Mouse (Mus musculus) forebrain, embryonic 14.5 days (tissue): ENCODE data around the gene Rps18. TPM values are rescaled to one million over a fixed set of nuclear protein-coding genes. Genes with fewer than 3 reads are reported as not detected.

ENCODE experiments used
- ATAC-seq: fragments of 200-750 bp; cut with Nextera tagmentation; 2 replicates; pipeline ENCODE4 v1.8.0; 2017; ENCODE audit warnings: mild to moderate bottlenecking, moderate library complexity
- DNase-seq: peaks from one replicate; pipeline ENCODE4 v3.0.0-alpha.2; 2015; ENCODE audit warnings: low spot score
- H3K27ac ChIP-seq: fragments of 300-500 bp; sonication (generic); 2 replicates; pipeline ENCODE4 v1.5.1; 2014; ENCODE audit warnings: low read depth, mild to moderate bottlenecking, control low read depth, low read length, moderate library complexity
- H3K27me3 ChIP-seq: fragments of 300-500 bp; sonication (generic); replicated peaks from 2 replicates; pipeline ENCODE4 v1.6.1; 2014; ENCODE audit warnings: low read length, control low read depth, mixed read lengths; ENCODE audit not compliant: control insufficient read depth, insufficient read depth
- H3K36me3 ChIP-seq: fragments of 300-500 bp; sonication (generic); 2 replicates; pipeline ENCODE4 v1.6.1; 2014; ENCODE audit warnings: low read length, control low read depth; ENCODE audit not compliant: control insufficient read depth, insufficient read depth
- H3K4me1 ChIP-seq: fragments of 300-500 bp; sonication (generic); 2 replicates; pipeline ENCODE4 v1.6.1; 2014; ENCODE audit warnings: antibody characterized with exemption, low read length, control low read depth; ENCODE audit not compliant: control insufficient read depth, insufficient read depth
- H3K4me2 ChIP-seq: fragments of 300-500 bp; sonication (generic); 2 replicates; pipeline ENCODE4 v1.6.1; 2014; ENCODE audit warnings: mild to moderate bottlenecking, control low read depth, low read length
- H3K4me3 ChIP-seq: fragments of 300-500 bp; sonication (generic); 2 replicates; pipeline ENCODE4 v1.5.1; 2014; ENCODE audit warnings: low read depth, low read length, control low read depth
- H3K9ac ChIP-seq: fragments of 300-500 bp; sonication (generic); 2 replicates; pipeline ENCODE4 v1.6.1; 2014; ENCODE audit warnings: mild to moderate bottlenecking, low read length, control low read depth, moderate library complexity
- H3K9me3 ChIP-seq: fragments of 300-500 bp; sonication (generic); replicated peaks from 2 replicates; pipeline ENCODE4 v1.6.1; 2016; ENCODE audit warnings: low read length, control low read depth, mixed read lengths; ENCODE audit not compliant: control insufficient read depth
- WGBS: fragments of 180-500 bp; shearing (Covaris S2); extraction: QIAGEN DNeasy Blood & Tissue Kit; methylation state at CpG from one replicate; pipeline ENCODE4 v1.1.7; 2014; 5-methylcytosine and 5-hydroxymethylcytosine counted together
- polyA plus RNA-seq: library from polyadenylated mRNA; unstranded; fragments of >200 nt; fragmentation: Nextera tagmentation; extraction: Ambion mirVana; gene quantifications from 2 replicates; pipeline ENCODE4 v1.2.1, GENCODE M21; 2014

The Rps18 gene
- polyA plus RNA-seq, 1 experiment from 2014 or later = 1,419 TPM

GRCm38 (mm10) chr17:33951021-33951946 is 4.5 kb downstream of the Rps18 start, which contains the start of gene B3galt4:
Gene B3galt4, minus strand, starts transcription at chr17:33951488.
- DNase-seq (peak; percentile 90), ATAC-seq (peak; percentile 64)
- WGBS = 2% methylated on average over 43 of the region's 45 CpGs
- Histone ChIP-seq H3K27ac (peak within 1 kb of the TSS; percentile 65), H3K36me3 (peaks cover 62% of the 10 kb centered on the region), H3K9ac (peak within 1 kb of the TSS; percentile 71), H3K4me2 (peak within 1 kb of the TSS; percentile 82), H3K9me3 (no peaks in the 10 kb centered on the region), H3K4me1 (peaks cover 23% of the 10 kb centered on the region), H3K27me3 (no peaks in the 10 kb centered on the region), H3K4me3 (peak within 1 kb of the TSS; percentile 42)

- H3K4me1 ChIP-seq = peaks cover 22% of the 10 kb centered on the region
- H3K36me3 ChIP-seq = peaks cover 74% of the 10 kb centered on the region
- H3K9ac ChIP-seq = peak overlapping the region; percentile 71
- DNase-seq (no peak), ATAC-seq (no peak)
- H3K4me3 ChIP-seq = peak overlapping the region; percentile 42
- no peaks in the 10 kb centered on the region for H3K9me3 ChIP-seq
- 70% methylated on average over 10 of the region's 10 CpGs for WGBS
- no peak overlapping the region for H3K27ac ChIP-seq
- H3K4me2 ChIP-seq = peak overlapping the region; percentile 82
- no peaks in the 10 kb centered on the region for H3K27me3 ChIP-seq
Observed at GRCm38 (mm10) chr17:33950131-33950625, 5.6 kb downstream of the Rps18 start.

- no peak for ATAC-seq
- H3K4me3 ChIP-seq = no peak overlapping the region
- peaks cover 83% of the 10 kb centered on the region for H3K36me3 ChIP-seq
- no peaks in the 10 kb centered on the region for H3K9me3 ChIP-seq
- DNase-seq = no peak
- no peak overlapping the region for H3K27ac ChIP-seq
- no peaks in the 10 kb centered on the region for H3K27me3 ChIP-seq
- H3K4me2 ChIP-seq = no peak overlapping the region
- no peak overlapping the region for H3K9ac ChIP-seq
- H3K4me1 ChIP-seq = peaks cover 15% of the 10 kb centered on the region
- 91% methylated on average over 19 of the region's 19 CpGs for WGBS
Observed at GRCm38 (mm10) chr17:33948905-33949537, 6.8 kb downstream of the Rps18 start.

GRCm38 (mm10) chr17:33948090-33948904 is 7.5 kb downstream of the Rps18 start:
- WGBS = 90% methylated on average over 22 of the region's 22 CpGs
- no peaks in the 10 kb centered on the region for H3K27me3 ChIP-seq
- no peak for ATAC-seq
- no peaks in the 10 kb centered on the region for H3K9me3 ChIP-seq
- no peak overlapping the region for H3K4me2 ChIP-seq
- no peak for DNase-seq
- no peak overlapping the region for H3K9ac ChIP-seq
- H3K4me3 ChIP-seq = no peak overlapping the region
- no peak overlapping the region for H3K27ac ChIP-seq
- H3K4me1 ChIP-seq = peaks cover 13% of the 10 kb centered on the region
- peaks cover 83% of the 10 kb centered on the region for H3K36me3 ChIP-seq

GRCm38 (mm10) chr17:33947430-33948089 is 8.2 kb downstream of the Rps18 start:
- Histone ChIP-seq H3K36me3 (peaks cover 81% of the 10 kb centered on the region), H3K27ac (no peak overlapping the region), H3K27me3 (no peaks in the 10 kb centered on the region), H3K4me3 (no peak overlapping the region), H3K9ac (no peak overlapping the region), H3K4me2 (no peak overlapping the region), H3K4me1 (peaks cover 13% of the 10 kb centered on the region), H3K9me3 (no peaks in the 10 kb centered on the region)
- WGBS = 90% methylated on average over 10 of the region's 10 CpGs
- no peak for DNase-seq
- no peak for ATAC-seq

GRCm38 (mm10) chr17:33943454-33943853 is 12.3 kb downstream of the Rps18 start:
- no peak overlapping the region for H3K9ac ChIP-seq
- ATAC-seq = no peak
- 95% methylated on average over 15 of the region's 15 CpGs for WGBS
- peaks cover 58% of the 10 kb centered on the region for H3K36me3 ChIP-seq
- no peaks in the 10 kb centered on the region for H3K9me3 ChIP-seq
- peaks cover 10% of the 10 kb centered on the region for H3K4me1 ChIP-seq
- H3K27me3 ChIP-seq = no peaks in the 10 kb centered on the region
- H3K27ac ChIP-seq = no peak overlapping the region
- H3K4me2 ChIP-seq = no peak overlapping the region
- DNase-seq = no peak
- no peak overlapping the region for H3K4me3 ChIP-seq

- H3K27me3 ChIP-seq = no peaks in the 10 kb centered on the region
- 69% methylated on average over 19 of the region's 19 CpGs for WGBS
- DNase-seq (no peak), ATAC-seq (no peak)
- peak overlapping the region; percentile 94 for H3K4me2 ChIP-seq
- H3K27ac ChIP-seq = no peak overlapping the region
- peaks cover 10% of the 10 kb centered on the region for H3K4me1 ChIP-seq
- peak overlapping the region; percentile 68 for H3K9ac ChIP-seq
- H3K9me3 ChIP-seq = no peaks in the 10 kb centered on the region
- peaks cover 62% of the 10 kb centered on the region for H3K36me3 ChIP-seq
- peak overlapping the region; percentile 62 for H3K4me3 ChIP-seq
Observed at GRCm38 (mm10) chr17:33941381-33941780, 14.4 kb downstream of the Rps18 start.

GRCm38 (mm10) chr17:33940981-33941380 is 14.8 kb downstream of the Rps18 start:
- 2% methylated on average over 26 of the region's 26 CpGs for WGBS
- peak overlapping the region; percentile 94 for H3K4me2 ChIP-seq
- peaks cover 58% of the 10 kb centered on the region for H3K36me3 ChIP-seq
- no peaks in the 10 kb centered on the region for H3K27me3 ChIP-seq
- no peak overlapping the region for H3K27ac ChIP-seq
- peak overlapping the region; percentile 68 for H3K9ac ChIP-seq
- no peak for DNase-seq
- peak overlapping the region; percentile 62 for H3K4me3 ChIP-seq
- H3K4me1 ChIP-seq = peaks cover 10% of the 10 kb centered on the region
- peak; percentile 2; the same call in 1 of the 2 replicates for ATAC-seq
- H3K9me3 ChIP-seq = no peaks in the 10 kb centered on the region
